Mouse (Mus musculus): ENCODE data around the gene Hs3st4.

Gene Hs3st4

GRCm38 (mm10) chr7:124341510-124341909 is 358.8 kb downstream of the Hs3st4 start:
- no peak for DNase-seq (ENCODE audit: extremely low spot score)

- DNase-seq (ENCODE audit: extremely low spot score): no peak
Observed at GRCm38 (mm10) chr7:124347218-124348017, 364.7 kb downstream of the Hs3st4 start.

- no peak for DNase-seq (ENCODE audit: extremely low spot score)
Observed at GRCm38 (mm10) chr7:124354035-124354434, 371.4 kb downstream of the Hs3st4 start.

GRCm38 (mm10) chr7:124358068-124358467 is 375.4 kb downstream of the Hs3st4 start:
- DNase-seq (ENCODE audit: extremely low spot score): no peak

GRCm38 (mm10) chr7:124359836-124360235 is 377.2 kb downstream of the Hs3st4 start:
- no peak for DNase-seq (ENCODE audit: extremely low spot score)

- DNase-seq (ENCODE audit: extremely low spot score): no peak
Observed at GRCm38 (mm10) chr7:124372297-124372696, 389.6 kb downstream of the Hs3st4 start.

GRCm38 (mm10) chr7:124372697-124373096 is 390.0 kb downstream of the Hs3st4 start:
- DNase-seq (ENCODE audit: extremely low spot score): no peak

GRCm38 (mm10) chr7:124383489-124383888 is 400.8 kb downstream of the Hs3st4 start:
- peak; percentile 19 for DNase-seq (ENCODE audit: extremely low spot score)

GRCm38 (mm10) chr7:124399184-124399583 is 416.5 kb downstream of the Hs3st4 start:
- DNase-seq (ENCODE audit: extremely low spot score): no peak

GRCm38 (mm10) chr7:124426951-124427350 is 444.3 kb downstream of the Hs3st4 start:
- DNase-seq (ENCODE audit: extremely low spot score): no peak
